Mouse (Mus musculus): Measurements from ENCODE around the gene Prcd.
"Not testable (repeated sequence)": the region's sequence is repeated elsewhere in the genome, so short reads cannot be mapped to it uniquely, and the experiment has no call there.

Gene Prcd

GRCm38 (mm10) chr11:116667012-116667411 lies 13.7 kb downstream of the Prcd start:
- CTCF ChIA-PET = not testable (repeated sequence)

- CTCF ChIA-PET = no interaction called here
These were observed 14.6 kb downstream of the Prcd start for GRCm38 (mm10) chr11:116667930-116668329.

- CTCF ChIA-PET = no interaction called here
These were observed 15.1 kb downstream of the Prcd start for GRCm38 (mm10) chr11:116668381-116668825.

- CTCF ChIA-PET = interaction anchor here (1.3 kb wide), 1 partner anchor 45 kb away, joined by 3 read pairs; no protein-coding TSS in a partner anchor
These were observed 15.5 kb downstream of the Prcd start for GRCm38 (mm10) chr11:116668839-116669238.

- CTCF ChIA-PET = interaction anchor here (1.3 kb wide), 1 partner anchor 46 kb away, joined by 3 read pairs; no protein-coding TSS in a partner anchor
These were observed 16.0 kb downstream of the Prcd start for GRCm38 (mm10) chr11:116669316-116669715.

- CTCF ChIA-PET = interaction anchor here (1.3 kb wide), 1 partner anchor 46 kb away, joined by 3 read pairs; no protein-coding TSS in a partner anchor
These were observed 16.5 kb downstream of the Prcd start for GRCm38 (mm10) chr11:116669787-116670365.

- CTCF ChIA-PET = interaction anchor here (0.7 to 1.3 kb wide), 2 partner anchors 30 to 47 kb away, joined by 3 read pairs; no protein-coding TSS in a partner anchor
These were observed 17.1 kb downstream of the Prcd start for GRCm38 (mm10) chr11:116670386-116670785.

GRCm38 (mm10) chr11:116671112-116671844 lies 17.9 kb downstream of the Prcd start:
- CTCF ChIA-PET = interaction anchor here (0.7 to 1.0 kb wide), 3 partner anchors 28 to 1787 kb away, joined by 3 to 4 read pairs (median 4); no protein-coding TSS in a partner anchor

- CTCF ChIA-PET = interaction anchor here (0.6 to 1.0 kb wide), 3 partner anchors 22 to 1787 kb away, joined by 4 to 8 read pairs (median 4); no protein-coding TSS in a partner anchor
These were observed 18.6 kb downstream of the Prcd start for GRCm38 (mm10) chr11:116671845-116672434.

- CTCF ChIA-PET = interaction anchor here (0.6 kb wide), 1 partner anchor 21 kb away, joined by 8 read pairs; no protein-coding TSS in a partner anchor
These were observed 19.3 kb downstream of the Prcd start for GRCm38 (mm10) chr11:116672595-116672994.

GRCm38 (mm10) chr11:116673410-116673809 lies 20.1 kb downstream of the Prcd start:
- CTCF ChIA-PET = no interaction called here

- CTCF ChIA-PET = no interaction called here
These were observed 21.5 kb downstream of the Prcd start for GRCm38 (mm10) chr11:116674616-116675379.

GRCm38 (mm10) chr11:116675429-116675828 lies 22.1 kb downstream of the Prcd start:
- CTCF ChIA-PET = not testable (repeated sequence)

GRCm38 (mm10) chr11:116676175-116676976 lies 23.0 kb downstream of the Prcd start:
- CTCF ChIA-PET = no interaction called here

GRCm38 (mm10) chr11:116677711-116678441 lies 24.5 kb downstream of the Prcd start:
- CTCF ChIA-PET = no interaction called here

GRCm38 (mm10) chr11:116679148-116679547 lies 25.8 kb downstream of the Prcd start:
- CTCF ChIA-PET = no interaction called here

GRCm38 (mm10) chr11:116680321-116681091 lies 27.2 kb downstream of the Prcd start:
- CTCF ChIA-PET = no interaction called here

GRCm38 (mm10) chr11:116681147-116681546 lies 27.8 kb downstream of the Prcd start:
- CTCF ChIA-PET = no interaction called here

- CTCF ChIA-PET = no interaction called here
These were observed 29.3 kb downstream of the Prcd start for GRCm38 (mm10) chr11:116682501-116683144.
